8 mouse cellular contexts compared by ENCODE assay signal in the genomic region with DNA sequence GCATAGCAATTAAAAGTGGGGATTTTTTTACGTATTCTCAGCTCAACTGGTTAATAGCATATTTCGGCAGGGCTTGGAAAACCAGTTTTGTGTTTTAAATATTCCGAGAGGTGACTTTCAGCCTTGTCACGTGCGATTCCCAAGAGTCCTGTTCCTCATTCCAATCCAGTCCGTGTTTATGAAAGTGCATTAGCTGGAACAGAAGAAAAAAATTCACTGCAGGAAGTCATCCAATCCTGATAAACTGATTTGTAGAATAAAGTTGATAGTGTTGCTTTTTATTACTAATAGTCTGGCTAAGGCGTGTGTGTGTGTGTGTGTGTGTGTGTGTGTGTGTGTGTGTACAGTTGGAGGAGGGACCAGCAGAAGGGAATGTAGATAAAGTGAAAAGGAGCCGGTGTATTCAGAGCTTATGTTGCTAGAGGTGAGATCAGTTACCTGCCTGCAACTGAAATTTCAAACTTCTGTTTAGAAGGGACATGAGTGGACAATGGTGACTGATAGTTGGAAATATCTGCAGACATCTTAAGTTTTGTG. TPM values are rescaled to one million over a fixed set of nuclear protein-coding genes. Genes with fewer than 3 reads are reported as not detected.
DNase-seq lines count a peak whose midpoint lies in the region; TF ChIP-seq lines count a peak whose summit lies in the region.

A gene (plus strand): TSS at position 392 of the 537 bp plus-strand sequence.

- TF ChIP-seq POLR2A in heart, adult 2 months (IDR thresholded peaks at IDR 0.05; ENCODE audit: insufficient read depth, low read depth, low read length), result no peak
- no peak for TF ChIP-seq POLR2A in liver, adult 2 months (IDR thresholded peaks at IDR 0.05; ENCODE audit: extremely low read depth, insufficient read depth, low read length)

- TF ChIP-seq EP300 in heart, adult 2 months (IDR thresholded peaks at IDR 0.05; ENCODE audit: insufficient read depth, low read depth, low read length), result no peak

- no peak for DNase-seq in heart, adult 2 months
- no peak for DNase-seq in heart, adult 9 months (ENCODE audit: low spot score in 2 of 2)
- DNase-seq in adrenal gland, postnatal 4 days (ENCODE audit: low spot score in 2 of 2), result no peak
- DNase-seq in heart, postnatal 4 days, result no peak
- peak; percentile 22 for DNase-seq in liver, adult 2 months (ENCODE audit: extremely low read depth, low read depth, low spot score)
- DNase-seq in retina, postnatal 1 day, result no peak
- no peak for DNase-seq in embryo, embryonic 11 days
- no peak for DNase-seq in MN1 (ENCODE audit: low spot score)

- 51% methylated on average over 8 of the region's 8 CpGs for WGBS in heart, adult 2 months
- WGBS in liver, adult 2 months, result 33% methylated on average over 8 of the region's 8 CpGs

- no peak within 1 kb of the TSS for H3K27ac ChIP-seq in heart, adult 2 months
- no peak within 1 kb of the TSS for H3K27ac ChIP-seq in liver, adult 2 months (replicated peaks; ENCODE audit: insufficient read depth, low read depth, low read length)

- H3K27me3 ChIP-seq in heart, adult 2 months (ENCODE audit: control insufficient read depth, insufficient read depth, low read length), result no peaks in the 10 kb centered on the region
- no peaks in the 10 kb centered on the region for H3K27me3 ChIP-seq in liver, adult 2 months (ENCODE audit: control insufficient read depth, insufficient read depth, low read length)

- TF ChIP-seq CTCF in heart, adult 2 months (IDR thresholded peaks at IDR 0.05), result no peak
- no peak for TF ChIP-seq CTCF in liver, adult 2 months (IDR thresholded peaks at IDR 0.05; ENCODE audit: low read depth, low read length)

- H3K9ac ChIP-seq in heart, adult 2 months (ENCODE audit: low read depth, low read length), result no peak within 1 kb of the TSS
- H3K9ac ChIP-seq in liver, adult 2 months (ENCODE audit: low read depth, low read length), result no peak within 1 kb of the TSS

- no peak within 1 kb of the TSS for H3K4me3 ChIP-seq in heart, adult 2 months
- H3K4me3 ChIP-seq in liver, adult 2 months (ENCODE audit: insufficient read depth, low read depth, low read length), result no peak within 1 kb of the TSS

- H3K36me3 ChIP-seq in heart, adult 2 months (ENCODE audit: control insufficient read depth, insufficient read depth, low read length), result no peaks in the 10 kb centered on the region
- no peaks in the 10 kb centered on the region for H3K36me3 ChIP-seq in liver, adult 2 months (ENCODE audit: control insufficient read depth, insufficient read depth, low read length)

- H3K4me1 ChIP-seq in heart, adult 2 months (ENCODE audit: control insufficient read depth, insufficient read depth, low read length), result no peaks in the 10 kb centered on the region
- H3K4me1 ChIP-seq in liver, adult 2 months (ENCODE audit: control insufficient read depth, insufficient read depth, low read length), result peaks cover 5% of the 10 kb centered on the region; the same call in 1 of the 2 replicates

- intact Hi-C loops in heart, adult 2 months (cut with DNase I), result no loop called here

- no peaks in the 10 kb centered on the region for H3K79me2 ChIP-seq in heart, adult 2 months (replicated peaks; ENCODE audit: control insufficient read depth, insufficient read depth, low read length)
- no peaks in the 10 kb centered on the region for H3K79me2 ChIP-seq in liver, adult 2 months (ENCODE audit: control insufficient read depth, insufficient read depth, low read length)

RNA-seq across cellular contexts. Expression of the gene that starts here (rescaled TPM):
- total RNA-seq in heart, adult 2 months (2021), result 10 to 100 TPM; 69.3 to 82.4 TPM
- 16.4 and 26.1 TPM in 2 replicates for polyA plus RNA-seq in heart, adult 2 months (2012; rRNA removed)
- 10 to 100 TPM; 22.7 to 26.2 TPM for total RNA-seq in adrenal gland, postnatal 4 days (2021)
- total RNA-seq in heart, postnatal 4 days (2021), result 10 to 100 TPM; 47.2 to 53.1 TPM
- 74.4 and 84.5 TPM in 2 replicates for total RNA-seq in liver, adult 2 months (2014; rRNA removed)
- polyA plus RNA-seq in liver, adult 2 months (2012; rRNA removed), result 40.3 and 43.8 TPM in 2 replicates
